Mouse (Mus musculus) heart, postnatal 4 days (tissue): ENCODE data around the gene Pip5kl1. TPM values are rescaled to one million over a fixed set of nuclear protein-coding genes. Genes with fewer than 3 reads are reported as not detected.
A peak's percentile ranks its signal among the peaks of the same experiment; 100 is the strongest.

ENCODE experiments used
- DNase-seq: peaks from one replicate; pipeline ENCODE4 v3.0.0; 2021
- total RNA-seq, 2 experiments: library from RNA; stranded (reverse); gene quantifications; 2 replicates each; pipeline ENCODE4 v1.2.3; 2021

The Pip5kl1 gene
- total RNA-seq: under 1 TPM in 1 of 2 experiments, not detected in 1; 0.26 TPM

DNA sequence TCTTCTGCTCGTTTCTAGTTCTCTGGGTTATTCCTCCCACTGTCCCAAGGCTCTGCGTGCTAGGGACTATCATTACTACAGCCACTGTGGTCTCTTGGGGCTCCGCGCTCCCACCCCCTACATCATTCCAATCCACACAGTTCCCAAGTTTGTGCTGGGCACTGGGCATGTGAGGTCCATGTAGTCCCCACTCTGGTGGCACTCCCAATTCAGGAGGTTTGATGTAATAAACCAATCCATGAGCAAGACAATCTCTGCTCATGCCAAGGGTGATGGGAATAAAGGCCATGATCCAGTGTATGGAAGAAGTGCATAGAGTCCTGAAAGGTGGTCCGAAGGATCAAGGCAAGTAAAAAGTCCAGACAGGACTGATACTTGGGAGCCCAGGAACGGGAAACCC is at the start of gene Pip5kl1:
TSS of gene Pip5kl1 (plus strand) at position 301 of the 400 bp plus-strand sequence.
- no peak for DNase-seq

DNA sequence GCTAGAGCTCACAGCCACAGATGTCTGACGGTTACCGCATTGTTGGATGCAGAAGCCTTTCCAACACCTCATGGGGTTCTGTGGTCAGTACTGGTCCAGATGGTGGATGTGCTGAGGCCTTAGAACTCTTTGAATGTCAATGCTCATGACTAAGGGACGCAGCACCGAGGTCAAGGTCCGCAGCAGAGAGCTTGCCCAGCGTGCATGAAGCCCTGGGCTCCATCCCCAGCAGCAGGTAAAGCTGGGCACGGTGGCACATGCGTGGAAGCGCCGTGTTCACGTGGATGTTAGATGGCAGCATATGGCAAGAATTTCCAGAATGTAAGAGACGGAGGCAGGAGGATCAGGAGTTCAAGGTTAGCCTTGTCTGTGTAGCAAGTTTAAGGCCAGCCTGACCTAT is 48.8 kb upstream of the Pip5kl1 start:
- no peak for DNase-seq

GRCm38 (mm10) chr2:32527468-32527966 is 47.1 kb upstream of the Pip5kl1 start:
- no peak for DNase-seq

- DNase-seq: no peak
Observed at GRCm38 (mm10) chr2:32528326-32528725, 46.3 kb upstream of the Pip5kl1 start.

DNA sequence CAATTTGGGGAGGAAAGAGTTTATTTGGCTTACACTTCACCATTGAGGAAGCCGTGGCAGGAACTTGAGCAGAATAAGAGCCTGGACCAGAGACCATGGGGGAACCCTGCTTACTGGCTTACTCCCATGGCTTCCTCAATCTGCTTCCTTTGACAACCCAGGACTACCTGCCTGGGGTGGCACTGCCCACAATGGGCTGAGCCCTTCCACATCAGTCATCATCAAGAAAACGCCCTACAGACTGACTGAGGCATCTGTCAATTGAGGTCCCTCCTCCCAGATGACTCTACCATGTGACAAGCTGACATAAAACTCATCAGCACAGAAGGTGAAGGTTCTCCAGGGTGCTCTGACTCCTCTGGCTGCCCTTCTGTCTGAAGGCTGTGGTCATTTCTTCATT is 44.1 kb upstream of the Pip5kl1 start:
- DNase-seq: no peak

GRCm38 (mm10) chr2:32533163-32533562 is 41.4 kb upstream of the Pip5kl1 start:
- no peak for DNase-seq

- DNase-seq: peak; percentile 56
Observed at GRCm38 (mm10) chr2:32534061-32534732, 40.4 kb upstream of the Pip5kl1 start.

DNA sequence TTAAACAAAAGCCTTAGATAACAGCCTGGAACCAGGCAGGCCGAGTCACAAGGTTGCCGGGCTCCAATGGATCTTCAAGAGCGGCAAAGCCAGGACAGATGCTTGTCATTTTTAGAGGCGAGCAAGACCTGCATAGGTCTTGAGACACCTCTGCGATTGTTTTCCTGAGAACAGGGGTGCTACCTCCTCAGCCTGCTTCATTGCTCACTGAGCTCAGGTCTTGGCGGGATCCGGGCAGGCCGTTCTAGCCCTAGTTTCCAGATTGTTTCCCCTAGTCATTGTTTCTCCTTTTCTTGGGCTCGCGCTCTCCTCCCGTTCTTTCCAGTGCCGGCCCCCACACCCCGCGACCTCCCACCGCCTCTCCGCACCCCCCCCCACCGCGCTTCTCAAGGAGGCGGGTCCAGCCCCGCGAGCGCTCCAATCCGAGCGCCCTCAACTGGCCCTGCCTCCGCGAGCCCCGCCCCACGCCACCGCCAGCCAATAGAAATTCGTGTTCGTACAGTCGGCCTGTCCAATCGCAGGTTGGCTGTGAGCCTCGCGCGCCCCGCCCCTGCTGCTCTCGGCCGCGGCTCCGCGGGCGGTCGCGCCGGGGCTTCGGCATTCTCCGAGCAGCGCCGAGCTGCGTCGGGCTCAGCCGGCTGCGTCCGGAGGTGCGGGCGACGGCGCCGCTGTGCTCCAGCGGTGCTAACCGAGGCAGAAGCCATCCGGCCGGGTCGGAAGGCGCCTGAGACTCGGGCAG is 39.7 kb upstream of the Pip5kl1 start, which contains the start of gene Fam102a:
TSS of gene Fam102a (plus strand) at position 600 of the 739 bp plus-strand sequence.
- DNase-seq: peak; percentile 100

GRCm38 (mm10) chr2:32535501-32535991 is 39.1 kb upstream of the Pip5kl1 start:
- DNase-seq: peak; percentile 62

DNA sequence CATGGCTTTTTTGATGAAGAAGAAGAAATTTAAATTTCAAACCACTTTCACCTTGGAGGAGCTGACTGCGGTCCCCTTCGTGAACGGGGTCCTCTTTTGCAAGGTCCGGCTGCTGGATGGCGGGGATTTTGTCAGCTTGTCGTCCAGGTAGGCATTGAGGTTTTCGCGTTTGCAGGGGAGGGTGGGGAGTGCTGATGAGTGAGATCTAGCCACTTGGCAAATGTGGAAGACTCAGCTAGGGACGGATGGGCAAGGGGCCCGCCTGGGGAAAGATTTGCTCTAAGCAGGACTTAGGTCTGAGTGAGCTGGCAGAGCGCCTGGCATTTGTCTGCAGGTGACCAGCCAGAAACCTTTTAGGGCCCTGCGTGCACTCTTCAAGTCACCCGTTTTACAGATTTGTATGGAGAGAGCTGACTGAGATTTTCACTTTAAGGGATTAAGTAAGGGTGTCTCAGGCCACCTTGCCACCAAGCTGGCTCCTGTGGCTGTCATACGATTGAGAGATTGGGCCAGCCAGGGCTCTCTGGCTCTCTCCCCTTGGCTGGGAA is 38.4 kb upstream of the Pip5kl1 start:
- DNase-seq: peak; percentile 39

GRCm38 (mm10) chr2:32536634-32537359 is 37.8 kb upstream of the Pip5kl1 start:
- peak; percentile 62 for DNase-seq

DNA sequence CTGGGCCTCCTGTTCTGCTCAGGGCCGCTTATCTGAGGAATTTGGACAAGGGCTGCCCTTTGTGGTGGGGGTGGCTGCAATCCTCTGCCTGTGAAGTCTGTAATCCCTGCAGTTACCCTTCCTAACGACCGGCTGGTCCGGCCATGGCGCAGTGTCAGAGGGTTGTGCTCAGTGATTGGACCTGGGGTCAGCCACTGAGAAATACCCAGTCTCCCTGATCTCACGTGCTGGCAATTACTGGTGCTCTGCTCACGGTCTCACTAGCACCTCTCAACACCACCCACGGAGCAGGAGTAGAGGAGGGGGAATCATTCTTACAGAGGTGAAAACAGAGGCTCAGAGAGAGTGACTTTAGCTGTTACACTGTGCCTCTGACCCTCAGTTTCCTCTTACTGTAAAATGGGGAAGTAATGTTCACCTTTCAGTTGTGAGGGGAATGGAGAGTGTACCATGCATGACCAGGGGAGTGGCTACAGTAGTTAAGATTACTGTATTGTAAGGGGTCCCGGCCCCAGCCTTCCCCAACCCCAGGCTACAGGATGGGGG is 37.2 kb upstream of the Pip5kl1 start:
- DNase-seq: peak; percentile 51

- DNase-seq: peak; percentile 38
Observed at GRCm38 (mm10) chr2:32537941-32538340, 36.7 kb upstream of the Pip5kl1 start.

DNA sequence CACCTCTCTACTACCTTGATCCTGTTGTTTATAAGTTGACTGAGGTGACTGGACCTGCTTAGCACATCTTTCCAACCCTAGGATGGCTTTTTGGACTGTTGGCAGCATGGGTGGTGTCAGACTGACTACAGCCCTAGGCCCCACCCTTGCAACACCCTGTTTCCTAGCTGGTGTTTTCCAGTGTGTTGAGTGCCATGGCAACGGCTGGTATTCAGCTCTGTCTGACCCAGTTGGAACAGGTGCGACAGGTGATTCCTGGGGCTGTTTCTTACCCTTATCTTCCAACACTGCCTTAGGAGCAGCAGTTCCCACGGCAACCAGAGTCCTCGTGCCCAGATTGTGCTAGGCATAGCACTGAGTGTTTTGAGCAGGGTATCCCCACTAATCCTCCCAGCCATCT is 36.1 kb upstream of the Pip5kl1 start:
- no peak for DNase-seq

DNA sequence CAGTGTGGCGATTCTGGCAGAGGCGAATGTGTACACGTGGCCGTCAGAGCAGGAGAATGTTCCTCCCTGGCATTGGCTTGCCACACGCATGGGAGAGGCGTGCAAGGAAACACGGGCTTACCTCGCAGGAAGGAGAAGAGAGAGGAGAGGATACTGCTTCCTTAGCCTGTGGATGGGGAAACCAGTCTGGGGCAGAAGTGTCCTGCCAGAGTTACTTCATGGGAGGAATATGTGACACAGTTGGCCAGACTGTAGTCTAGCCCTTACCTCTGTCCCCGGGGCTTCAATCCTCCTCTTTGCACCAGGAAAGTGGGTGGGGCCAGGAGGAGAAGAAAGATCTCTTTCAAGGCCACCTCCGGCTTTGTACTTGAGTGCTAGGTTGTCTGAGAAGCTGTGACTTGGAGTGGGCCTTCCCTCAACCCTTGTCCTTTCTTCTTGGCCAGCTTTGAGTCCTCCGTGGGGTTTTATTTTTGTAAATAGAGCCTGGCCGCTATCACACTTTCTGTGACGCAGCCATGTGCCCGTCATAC is 35.1 kb upstream of the Pip5kl1 start:
- DNase-seq: no peak

- DNase-seq: no peak
Observed at GRCm38 (mm10) chr2:32541333-32541908, 33.2 kb upstream of the Pip5kl1 start.

- no peak for DNase-seq
Observed at GRCm38 (mm10) chr2:32541986-32542573, 32.5 kb upstream of the Pip5kl1 start.

GRCm38 (mm10) chr2:32543031-32543449 is 31.6 kb upstream of the Pip5kl1 start:
- DNase-seq: no peak

- no peak for DNase-seq
Observed at GRCm38 (mm10) chr2:32546951-32547350, 27.6 kb upstream of the Pip5kl1 start.

- no peak for DNase-seq
Observed at GRCm38 (mm10) chr2:32547380-32547779, 27.2 kb upstream of the Pip5kl1 start.
